Mouse (Mus musculus) kidney, adult 9 months (tissue): ENCODE results near the gene Nans.

ENCODE experiments used
- DNase-seq: peaks from one replicate; pipeline ENCODE4 v3.0.0; 2022

Nans gene

GRCm38 (mm10) chr4:46485696-46486417 is 3.2 kb upstream of the Nans start:
- peak; percentile 71 for DNase-seq

- peak; percentile 70 for DNase-seq
Observed at GRCm38 (mm10) chr4:46487348-46487747, 1.7 kb upstream of the Nans start.

DNA sequence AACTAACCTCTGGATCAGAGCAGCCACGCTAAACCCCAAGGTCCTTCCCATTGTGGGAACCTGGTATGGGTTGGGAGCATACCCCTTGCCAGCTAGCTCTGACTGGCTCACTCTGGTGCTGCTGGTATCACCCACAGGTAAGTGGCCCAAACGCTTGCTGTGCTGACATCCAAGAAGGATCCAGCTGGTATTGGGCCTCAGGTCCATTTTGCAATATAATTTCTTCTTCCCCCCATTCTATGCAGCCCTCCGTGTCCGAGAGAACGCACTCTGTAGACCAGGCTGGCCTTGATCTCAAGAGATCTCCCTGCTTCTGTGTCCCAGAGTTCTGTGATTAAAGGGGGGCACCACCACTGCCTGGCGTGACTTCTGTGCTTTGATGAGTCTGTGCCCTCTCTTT is 4.0 kb downstream of the Nans start:
- DNase-seq = no peak

DNA sequence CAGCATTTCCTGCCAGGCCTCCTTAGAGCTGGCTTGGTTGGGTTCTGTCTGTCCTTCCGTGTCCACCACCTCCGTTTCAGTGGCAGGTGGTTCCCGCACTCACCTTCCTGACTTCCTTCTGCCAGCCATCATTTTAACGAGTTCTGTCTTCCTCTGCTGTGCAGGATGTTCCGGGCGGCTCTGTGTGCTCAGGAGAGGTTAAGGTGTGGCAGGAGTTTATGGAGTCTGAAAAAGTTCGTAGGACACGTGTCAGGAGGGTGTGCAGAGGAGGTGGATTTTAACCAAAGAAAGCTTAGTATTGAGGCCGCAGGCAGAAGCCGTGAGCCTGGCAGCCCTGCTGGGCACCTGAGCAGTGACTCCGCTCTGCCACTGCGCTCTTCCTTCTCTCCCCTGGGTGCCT is 6.5 kb downstream of the Nans start:
- DNase-seq = no peak

- DNase-seq = peak; percentile 82
Observed at GRCm38 (mm10) chr4:46497286-46497892, 8.3 kb downstream of the Nans start.

GRCm38 (mm10) chr4:46498511-46498910 is 9.5 kb downstream of the Nans start:
- DNase-seq = peak; percentile 73

- peak; percentile 52 for DNase-seq
Observed at GRCm38 (mm10) chr4:46498976-46499375, 9.9 kb downstream of the Nans start.

- no peak for DNase-seq
Observed at GRCm38 (mm10) chr4:46502606-46503502, 13.8 kb downstream of the Nans start.

DNA sequence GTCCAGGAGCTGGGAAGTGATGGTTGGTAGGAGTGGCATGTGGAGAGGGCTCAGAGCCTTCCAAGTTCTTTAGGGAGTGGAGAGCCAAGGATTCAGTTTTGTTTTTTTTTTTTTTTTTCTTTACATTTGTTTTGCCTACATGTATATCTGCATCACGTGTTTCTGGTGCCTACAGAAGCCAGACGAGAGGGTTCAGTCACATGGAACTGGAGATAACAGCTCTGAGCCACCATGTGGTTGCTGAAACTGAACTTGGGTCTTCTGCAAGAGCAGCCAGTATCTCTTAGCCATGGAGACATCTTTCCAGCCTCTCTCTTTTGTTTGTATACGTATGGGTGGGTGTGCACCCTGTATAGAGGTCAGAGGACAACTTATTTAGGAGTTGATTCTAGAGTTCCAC is 14.8 kb downstream of the Nans start:
- DNase-seq = no peak

DNA sequence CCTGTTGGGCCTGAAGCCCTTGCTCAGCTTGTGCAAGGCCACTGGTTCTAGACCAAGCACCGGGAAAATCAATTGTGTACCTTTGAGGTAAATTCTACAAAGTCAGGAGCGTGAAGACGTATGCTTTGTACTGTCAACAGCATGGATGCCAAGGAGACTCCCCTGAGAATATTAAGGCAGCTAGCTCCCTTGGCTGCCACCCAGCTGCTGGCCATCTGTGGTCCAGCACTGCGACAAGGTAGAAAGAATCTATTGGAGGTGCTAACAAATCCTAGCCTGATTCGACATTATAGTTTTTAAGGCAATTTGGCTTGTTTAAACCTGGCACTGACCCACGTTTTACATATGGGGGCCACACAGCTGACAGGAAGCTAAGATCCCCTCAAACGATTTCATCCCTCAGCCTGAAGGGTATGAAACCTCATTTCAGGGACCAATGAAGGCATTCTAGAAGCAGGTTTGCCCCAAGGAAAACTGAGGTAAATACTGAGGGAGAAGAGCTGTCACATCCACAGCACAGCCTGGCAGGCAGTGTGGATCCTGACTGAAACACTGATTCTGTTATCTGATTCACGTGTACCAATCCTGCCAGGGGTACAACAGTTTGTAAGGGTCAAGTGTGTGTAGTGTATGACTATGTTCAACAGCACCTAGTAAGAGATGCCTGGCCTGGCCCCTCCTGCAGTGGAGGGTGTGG is 16.5 kb downstream of the Nans start:
- no peak for DNase-seq

DNA sequence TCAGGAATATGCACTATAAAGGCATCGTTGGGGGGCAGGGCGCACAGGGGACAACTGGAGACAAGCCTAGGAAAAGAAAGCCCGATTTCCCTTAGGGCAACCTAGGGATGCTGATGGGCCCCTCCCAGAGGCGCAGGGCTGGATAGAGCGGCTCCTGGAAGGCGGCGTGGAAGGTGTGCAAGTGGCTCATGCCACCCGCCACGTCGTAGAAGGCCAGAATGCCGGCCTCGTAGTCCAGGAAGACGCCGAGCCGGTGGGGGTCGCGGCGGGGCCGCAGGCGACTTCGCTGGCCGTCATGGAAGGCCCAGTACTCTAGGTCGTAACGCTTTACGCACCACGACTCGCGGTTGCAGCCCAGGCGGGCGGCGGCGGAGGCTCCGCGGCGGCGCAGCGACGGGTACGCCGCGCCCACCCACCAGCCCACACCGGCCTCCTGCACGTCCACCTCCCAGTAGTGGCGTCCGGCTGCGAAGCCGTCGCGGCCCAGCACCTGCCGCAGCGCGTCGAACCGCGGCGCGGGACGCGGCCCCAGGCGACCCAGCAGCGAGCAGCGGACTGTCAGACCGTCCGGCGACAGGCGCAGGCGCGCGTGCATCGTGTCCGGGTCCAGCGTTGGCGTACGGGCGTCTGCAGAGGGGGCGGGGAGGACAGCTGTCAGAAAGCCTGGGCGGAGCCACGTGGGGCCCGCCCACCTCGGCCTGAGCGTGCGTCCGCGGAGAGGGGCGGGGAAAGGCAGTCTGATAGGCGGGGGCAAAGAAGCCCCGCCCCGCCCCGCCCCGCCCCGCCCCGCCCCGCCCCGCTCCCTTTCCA is 18.0 kb downstream of the Nans start:
- peak; percentile 96 for DNase-seq

GRCm38 (mm10) chr4:46507736-46508460 is 18.9 kb downstream of the Nans start:
- DNase-seq = peak; percentile 85

DNA sequence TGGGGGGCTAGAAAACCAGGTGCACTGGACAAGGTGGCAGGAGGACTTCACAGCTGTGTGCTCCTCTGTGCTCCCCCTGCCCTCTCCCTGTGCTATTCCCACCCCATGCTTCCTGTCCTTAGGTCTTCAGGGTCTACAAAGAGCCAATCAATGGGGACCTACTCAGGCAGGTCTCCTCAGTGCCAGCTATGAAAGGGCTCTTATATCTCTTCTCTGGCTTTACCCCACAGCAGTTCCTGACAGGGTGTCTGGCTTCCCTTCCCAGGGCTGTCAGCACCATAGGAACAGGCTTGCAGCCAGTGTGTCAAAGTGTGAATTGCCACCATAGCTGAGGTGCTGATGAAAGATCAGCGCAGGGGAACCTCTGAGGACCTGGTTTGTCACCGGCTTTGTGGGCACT is 31.4 kb downstream of the Nans start:
- no peak for DNase-seq

GRCm38 (mm10) chr4:46521457-46521856 is 32.4 kb downstream of the Nans start:
- DNase-seq = no peak

DNA sequence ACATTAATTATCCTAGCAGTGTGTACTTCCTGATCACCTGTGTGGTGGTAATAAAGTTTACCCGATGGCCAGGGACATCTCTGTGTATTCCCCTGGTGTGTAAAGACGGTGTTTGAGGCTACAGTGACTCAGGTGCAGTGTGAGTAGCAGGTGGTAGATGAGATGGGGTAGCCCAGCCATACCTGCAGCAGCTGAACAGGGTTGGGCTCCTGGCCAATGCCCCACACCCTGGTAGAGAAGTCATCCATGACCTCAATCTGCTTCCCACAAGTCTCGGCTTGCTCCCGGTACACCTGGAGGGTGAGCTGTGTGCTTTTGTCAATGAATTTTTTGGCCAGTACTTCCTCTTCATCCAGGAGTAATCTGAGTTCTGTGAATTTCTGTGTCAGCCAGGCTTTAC is 34.3 kb downstream of the Nans start:
- DNase-seq = no peak

DNA sequence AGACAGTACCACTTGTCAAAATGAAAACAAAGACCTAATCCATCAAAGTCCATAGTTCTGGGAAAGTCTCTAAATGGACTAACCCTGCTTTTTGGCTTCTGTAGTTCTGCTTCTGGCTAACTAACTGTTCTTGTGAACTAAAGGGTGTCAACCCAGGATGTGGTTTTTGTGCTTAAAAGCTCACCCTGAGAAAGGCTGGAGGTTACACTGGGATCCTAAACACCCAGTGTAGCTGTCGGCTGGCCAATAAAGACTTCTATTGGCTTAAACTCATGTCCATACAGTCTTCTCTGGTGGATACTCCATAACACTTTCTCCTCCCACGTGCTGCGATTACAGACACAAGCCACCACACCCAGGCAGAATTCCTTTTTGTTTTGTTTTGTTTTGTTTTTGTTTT is 37.2 kb downstream of the Nans start:
- no peak for DNase-seq

DNA sequence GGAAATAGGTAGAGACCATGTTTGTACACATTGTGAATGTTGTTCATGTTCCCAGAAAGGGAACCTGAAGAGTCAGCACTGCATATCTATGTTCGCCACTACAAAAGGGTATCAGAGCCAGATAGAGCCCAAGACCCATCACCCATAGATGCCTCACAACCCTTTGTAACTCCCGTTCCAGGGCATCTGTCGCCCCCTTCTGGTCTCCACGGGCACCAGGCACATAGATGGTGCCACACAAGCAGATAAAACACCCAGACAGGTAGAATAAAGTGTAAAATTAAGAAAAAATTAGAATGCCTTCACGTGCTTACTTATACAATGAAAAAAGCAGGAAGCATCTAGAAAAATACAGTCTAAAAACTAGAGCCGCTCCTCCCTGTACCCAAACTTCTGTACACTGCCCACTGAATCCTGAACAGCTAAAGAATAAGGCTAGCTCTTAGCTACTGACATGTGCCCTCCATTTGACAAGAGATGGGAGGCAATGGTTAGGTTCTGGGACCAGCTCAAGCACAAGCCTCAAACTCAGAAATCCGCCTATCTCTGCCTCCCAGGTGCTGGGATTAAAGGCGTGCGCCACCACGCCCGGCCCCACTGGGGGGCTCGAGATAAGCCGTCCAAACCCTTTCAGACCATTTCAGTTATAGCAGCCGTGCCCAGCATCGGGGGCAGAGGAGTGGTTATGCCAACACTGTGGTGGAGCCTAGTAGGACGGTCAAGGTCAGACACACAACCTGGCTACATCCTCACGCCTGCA is 37.9 kb downstream of the Nans start:
- DNase-seq = peak; percentile 25

DNA sequence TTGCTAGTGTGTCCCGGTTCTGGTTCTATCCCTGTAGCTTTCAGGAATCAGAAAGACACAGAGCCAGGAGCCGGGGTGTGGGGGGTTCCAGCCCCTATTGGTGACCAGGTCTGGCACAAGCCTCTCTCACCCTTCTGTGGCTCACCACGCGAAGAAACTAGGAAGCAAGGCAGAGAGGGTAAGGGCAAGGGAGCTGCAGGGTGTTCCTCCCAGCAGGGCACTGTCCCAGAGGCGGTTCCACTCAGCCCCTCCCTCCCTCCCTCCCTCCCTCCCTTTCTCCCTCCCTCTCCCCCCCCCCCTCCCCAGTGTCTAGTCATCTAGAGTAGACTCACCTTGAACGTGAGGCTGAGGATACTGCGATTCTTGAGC is 38.5 kb downstream of the Nans start:
- DNase-seq = peak; percentile 27

GRCm38 (mm10) chr4:46529722-46530121 is 40.7 kb downstream of the Nans start:
- DNase-seq = no peak

GRCm38 (mm10) chr4:46532511-46532910 is 43.5 kb downstream of the Nans start:
- DNase-seq = no peak

- no peak for DNase-seq
Observed at GRCm38 (mm10) chr4:46532926-46533325, 43.9 kb downstream of the Nans start.
